Mouse (Mus musculus): ENCODE measurements around the gene Cfap299. TPM values are rescaled to one million over a fixed set of nuclear protein-coding genes. Genes with fewer than 3 reads are reported as not detected.

Cfap299 gene
- polyA plus RNA-seq, 1 experiment from 2014 or later: 0.55 TPM

- Histone ChIP-seq H3K9ac (ENCODE audit: low read length) (no peak overlapping the region), H3K4me3 (ENCODE audit: low read length) (no peak overlapping the region), H3K36me3 (ENCODE audit: control insufficient read depth, insufficient read depth) (no peaks in the 10 kb centered on the region), H3K27me3 (ENCODE audit: control insufficient read depth, insufficient read depth, low read length) (no peaks in the 10 kb centered on the region), H3K4me2 (ENCODE audit: low read depth, low read length) (no peak overlapping the region), H3K27ac (ENCODE audit: low read length) (no peak overlapping the region), H3K9me3 (replicated peaks; ENCODE audit: control insufficient read depth, low read length) (no peaks in the 10 kb centered on the region), H3K4me1 (ENCODE audit: control insufficient read depth, insufficient read depth, low read length) (no peaks in the 10 kb centered on the region)
- no peak for ATAC-seq (replicated peaks; ENCODE audit: extremely low read depth, insufficient read depth, low FRiP score)
- 67% methylated on average over 3 of the region's 3 CpGs for WGBS
Observed at GRCm38 (mm10) chr5:98582051-98582450, 252.9 kb downstream of the Cfap299 start.

DNA sequence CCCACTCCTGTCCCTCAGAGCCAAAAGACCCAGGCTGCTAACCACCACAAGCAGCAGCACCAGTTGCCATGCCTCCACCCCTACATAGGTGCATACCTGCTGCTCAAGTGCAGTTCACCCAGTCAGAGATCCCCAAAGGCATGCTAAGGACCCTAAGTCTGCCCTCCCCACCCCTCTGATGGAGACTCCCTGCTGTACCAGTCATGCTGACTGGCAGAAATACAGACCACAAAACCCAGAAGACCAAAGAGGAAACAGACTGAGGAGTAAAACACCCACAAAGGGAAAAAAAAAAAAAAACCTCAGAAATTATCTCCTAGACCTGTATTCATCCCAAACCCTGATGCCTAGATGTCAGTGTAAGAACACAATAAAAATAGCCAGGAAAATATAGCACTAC, 256.8 kb downstream of the Cfap299 start:
- Histone ChIP-seq H3K4me3 (ENCODE audit: low read length) (no peak overlapping the region), H3K4me1 (ENCODE audit: control insufficient read depth, insufficient read depth, low read length) (no peaks in the 10 kb centered on the region)

GRCm38 (mm10) chr5:98613511-98613910, 284.4 kb downstream of the Cfap299 start:
- Histone ChIP-seq H3K4me2 (ENCODE audit: low read depth, low read length) (no peak overlapping the region), H3K9me3 (replicated peaks; ENCODE audit: control insufficient read depth, low read length) (no peaks in the 10 kb centered on the region), H3K36me3 (ENCODE audit: control insufficient read depth, insufficient read depth) (no peaks in the 10 kb centered on the region), H3K4me3 (ENCODE audit: low read length) (no peak overlapping the region), H3K27ac (ENCODE audit: low read length) (no peak overlapping the region), H3K27me3 (ENCODE audit: control insufficient read depth, insufficient read depth, low read length) (no peaks in the 10 kb centered on the region), H3K9ac (ENCODE audit: low read length) (no peak overlapping the region), H3K4me1 (ENCODE audit: control insufficient read depth, insufficient read depth, low read length) (no peaks in the 10 kb centered on the region)
- ATAC-seq (replicated peaks; ENCODE audit: extremely low read depth, insufficient read depth, low FRiP score): no peak
- WGBS: 83% methylated on average over 5 of the region's 5 CpGs

More for the DNA sequence above, 256.8 kb downstream of the Cfap299 start:
- Histone ChIP-seq H3K9me3 (replicated peaks; ENCODE audit: control insufficient read depth, low read length) (no peaks in the 10 kb centered on the region), H3K9ac (ENCODE audit: low read length) (no peak overlapping the region), H3K27me3 (ENCODE audit: control insufficient read depth, insufficient read depth, low read length) (no peaks in the 10 kb centered on the region), H3K36me3 (ENCODE audit: control insufficient read depth, insufficient read depth) (no peaks in the 10 kb centered on the region), H3K27ac (ENCODE audit: low read length) (no peak overlapping the region), H3K4me2 (ENCODE audit: low read depth, low read length) (no peak overlapping the region)
- ATAC-seq (replicated peaks; ENCODE audit: extremely low read depth, insufficient read depth, low FRiP score): no peak

GRCm38 (mm10) chr5:98616902-98617301, 287.8 kb downstream of the Cfap299 start:
- ATAC-seq (replicated peaks; ENCODE audit: extremely low read depth, insufficient read depth, low FRiP score): no peak
- Histone ChIP-seq H3K4me3 (ENCODE audit: low read length) (no peak overlapping the region), H3K36me3 (ENCODE audit: control insufficient read depth, insufficient read depth) (no peaks in the 10 kb centered on the region), H3K9me3 (replicated peaks; ENCODE audit: control insufficient read depth, low read length) (no peaks in the 10 kb centered on the region), H3K4me1 (ENCODE audit: control insufficient read depth, insufficient read depth, low read length) (no peaks in the 10 kb centered on the region), H3K9ac (ENCODE audit: low read length) (no peak overlapping the region), H3K27me3 (ENCODE audit: control insufficient read depth, insufficient read depth, low read length) (no peaks in the 10 kb centered on the region), H3K4me2 (ENCODE audit: low read depth, low read length) (no peak overlapping the region), H3K27ac (ENCODE audit: low read length) (no peak overlapping the region)
- 69% methylated on average over 3 of the region's 3 CpGs for WGBS

DNA sequence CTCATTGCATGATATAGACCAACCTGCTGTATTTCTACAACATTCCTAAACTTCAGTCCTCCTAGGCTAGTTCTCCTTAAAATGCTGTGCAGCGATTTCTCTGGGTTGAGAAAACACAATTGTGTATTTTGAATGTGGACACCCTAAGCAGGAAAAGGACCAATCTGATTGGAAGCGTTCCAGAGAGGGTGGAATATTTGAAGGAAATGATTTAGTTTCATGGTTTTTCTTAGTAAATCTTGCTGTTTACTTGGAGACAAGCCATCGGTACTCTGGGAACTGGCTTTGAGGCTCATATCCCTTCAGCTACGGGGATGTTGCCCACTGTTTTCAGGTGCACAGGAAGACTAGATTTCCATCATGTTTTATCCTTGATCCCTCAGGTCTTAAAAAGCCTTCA, 288.3 kb downstream of the Cfap299 start:
- H3K27me3 ChIP-seq (ENCODE audit: control insufficient read depth, insufficient read depth, low read length): no peaks in the 10 kb centered on the region
- H3K4me1 ChIP-seq (ENCODE audit: control insufficient read depth, insufficient read depth, low read length): no peaks in the 10 kb centered on the region
- no peak overlapping the region for H3K27ac ChIP-seq (ENCODE audit: low read length)
- H3K9me3 ChIP-seq (replicated peaks; ENCODE audit: control insufficient read depth, low read length): no peaks in the 10 kb centered on the region
- no peak overlapping the region for H3K9ac ChIP-seq (ENCODE audit: low read length)
- H3K4me3 ChIP-seq (ENCODE audit: low read length): no peak overlapping the region
- WGBS: 55% methylated on average over 4 of the region's 4 CpGs
- no peak overlapping the region for H3K4me2 ChIP-seq (ENCODE audit: low read depth, low read length)
- ATAC-seq (replicated peaks; ENCODE audit: extremely low read depth, insufficient read depth, low FRiP score): no peak
- no peaks in the 10 kb centered on the region for H3K36me3 ChIP-seq (ENCODE audit: control insufficient read depth, insufficient read depth)

DNA sequence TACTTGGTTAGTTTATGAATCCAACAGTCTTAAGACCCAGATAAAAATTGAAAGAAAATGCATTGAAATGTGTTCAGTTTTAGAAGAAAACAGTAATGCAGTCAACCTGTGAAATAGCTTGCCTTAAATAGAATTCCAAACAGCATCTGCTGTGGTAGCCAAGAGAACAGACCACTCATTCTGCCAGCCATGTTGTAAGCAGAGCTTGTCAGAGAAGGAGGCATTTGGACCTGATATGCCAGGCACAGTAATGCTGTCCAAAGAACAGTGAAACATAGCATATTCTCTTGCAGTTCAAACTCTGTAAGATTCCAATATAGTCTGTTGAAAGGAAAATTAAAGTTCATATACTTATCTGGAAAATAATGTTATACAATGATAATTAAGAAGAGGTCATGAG, 321.2 kb downstream of the Cfap299 start:
- no peak overlapping the region for H3K27ac ChIP-seq (ENCODE audit: low read length)
- no peaks in the 10 kb centered on the region for H3K27me3 ChIP-seq (ENCODE audit: control insufficient read depth, insufficient read depth, low read length)
- H3K4me3 ChIP-seq (ENCODE audit: low read length): no peak overlapping the region
- H3K4me2 ChIP-seq (ENCODE audit: low read depth, low read length): no peak overlapping the region
- H3K9me3 ChIP-seq (replicated peaks; ENCODE audit: control insufficient read depth, low read length): no peaks in the 10 kb centered on the region
- H3K4me1 ChIP-seq (ENCODE audit: control insufficient read depth, insufficient read depth, low read length): no peaks in the 10 kb centered on the region
- H3K9ac ChIP-seq (ENCODE audit: low read length): no peak overlapping the region
- no peaks in the 10 kb centered on the region for H3K36me3 ChIP-seq (ENCODE audit: control insufficient read depth, insufficient read depth)
- no peak for ATAC-seq (replicated peaks; ENCODE audit: extremely low read depth, insufficient read depth, low FRiP score)

DNA sequence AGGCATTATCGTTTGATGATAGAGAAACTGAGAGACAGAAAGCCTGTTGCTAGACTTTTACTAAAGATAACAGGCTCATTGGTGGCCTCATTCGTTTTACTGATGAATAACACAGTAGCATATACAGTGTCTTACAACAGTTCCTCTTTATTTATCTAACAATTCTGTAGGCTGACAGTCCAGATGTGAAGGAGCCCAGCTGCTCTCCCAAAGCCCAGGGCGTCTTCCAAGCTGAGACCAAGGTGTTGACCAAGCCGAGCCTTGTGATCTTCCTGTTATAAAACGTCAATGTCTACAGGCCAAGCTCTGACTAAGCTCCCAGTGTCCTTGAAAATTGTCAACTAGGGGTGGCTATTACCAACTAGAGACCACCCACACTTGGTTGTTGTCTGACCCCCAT, 321.9 kb downstream of the Cfap299 start:
- no peaks in the 10 kb centered on the region for H3K36me3 ChIP-seq (ENCODE audit: control insufficient read depth, insufficient read depth)
- H3K9ac ChIP-seq (ENCODE audit: low read length): no peak overlapping the region
- H3K4me2 ChIP-seq (ENCODE audit: low read depth, low read length): no peak overlapping the region
- no peaks in the 10 kb centered on the region for H3K27me3 ChIP-seq (ENCODE audit: control insufficient read depth, insufficient read depth, low read length)
- H3K9me3 ChIP-seq (replicated peaks; ENCODE audit: control insufficient read depth, low read length): no peaks in the 10 kb centered on the region
- ATAC-seq (replicated peaks; ENCODE audit: extremely low read depth, insufficient read depth, low FRiP score): no peak
- H3K4me1 ChIP-seq (ENCODE audit: control insufficient read depth, insufficient read depth, low read length): no peaks in the 10 kb centered on the region
- H3K27ac ChIP-seq (ENCODE audit: low read length): no peak overlapping the region
- no peak overlapping the region for H3K4me3 ChIP-seq (ENCODE audit: low read length)
- WGBS: 65% methylated on average over 5 of the region's 5 CpGs

DNA sequence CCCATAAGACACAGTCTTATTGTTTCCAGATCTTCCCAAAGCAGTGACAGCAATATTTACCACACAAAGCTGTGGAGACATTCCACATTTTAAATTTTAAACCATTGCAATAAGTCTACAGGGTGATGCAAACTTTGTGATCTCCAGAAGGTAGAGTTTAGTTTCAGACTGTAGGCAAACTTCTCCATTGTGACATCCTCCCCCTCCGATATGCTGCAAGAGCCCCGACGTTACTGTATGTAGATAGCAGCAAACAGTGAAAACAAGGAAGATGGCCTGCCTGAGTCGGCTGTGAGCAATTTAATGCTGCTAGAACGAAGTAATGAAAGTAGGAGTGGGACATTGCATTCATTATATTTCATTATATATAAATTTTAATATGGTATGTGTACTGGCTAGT, 359.1 kb downstream of the Cfap299 start:
- Histone ChIP-seq H3K36me3 (ENCODE audit: control insufficient read depth, insufficient read depth) (no peaks in the 10 kb centered on the region), H3K9ac (ENCODE audit: low read length) (no peak overlapping the region), H3K9me3 (replicated peaks; ENCODE audit: control insufficient read depth, low read length) (peaks cover 3% of the 10 kb centered on the region; the same call in 1 of the 2 replicates), H3K4me1 (ENCODE audit: control insufficient read depth, insufficient read depth, low read length) (no peaks in the 10 kb centered on the region), H3K4me3 (ENCODE audit: low read length) (no peak overlapping the region), H3K27me3 (ENCODE audit: control insufficient read depth, insufficient read depth, low read length) (no peaks in the 10 kb centered on the region), H3K27ac (ENCODE audit: low read length) (no peak overlapping the region), H3K4me2 (ENCODE audit: low read depth, low read length) (no peak overlapping the region)
- no peak for ATAC-seq (replicated peaks; ENCODE audit: extremely low read depth, insufficient read depth, low FRiP score)
- WGBS: 80% methylated on average over 5 of the region's 5 CpGs

DNA sequence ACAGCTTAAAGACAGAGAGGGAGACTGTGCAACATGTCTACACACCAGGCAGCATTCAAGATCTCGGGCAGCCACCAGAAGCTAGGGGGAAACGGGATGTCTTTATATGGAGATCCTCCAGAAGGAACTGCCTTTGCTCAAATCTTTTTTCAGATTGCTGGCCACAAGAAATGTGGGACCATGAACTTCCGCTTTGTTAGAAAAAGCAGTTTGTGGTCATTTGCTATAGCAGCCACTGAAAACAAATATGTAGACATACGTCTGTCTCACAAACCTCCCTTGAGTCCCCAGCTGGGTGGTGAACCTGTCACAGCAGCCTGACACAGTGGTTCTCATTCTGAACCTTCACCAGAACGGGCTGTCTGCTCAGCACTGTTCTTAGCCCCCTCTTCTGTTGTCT, 363.0 kb downstream of the Cfap299 start:
- no peak overlapping the region for H3K4me2 ChIP-seq (ENCODE audit: low read depth, low read length)
- no peaks in the 10 kb centered on the region for H3K27me3 ChIP-seq (ENCODE audit: control insufficient read depth, insufficient read depth, low read length)
- no peaks in the 10 kb centered on the region for H3K36me3 ChIP-seq (ENCODE audit: control insufficient read depth, insufficient read depth)
- H3K27ac ChIP-seq (ENCODE audit: low read length): no peak overlapping the region
- 43% methylated on average over 5 of the region's 5 CpGs for WGBS
- peaks cover 3% of the 10 kb centered on the region; the same call in 1 of the 2 replicates for H3K9me3 ChIP-seq (replicated peaks; ENCODE audit: control insufficient read depth, low read length)
- no peak overlapping the region for H3K9ac ChIP-seq (ENCODE audit: low read length)
- no peaks in the 10 kb centered on the region for H3K4me1 ChIP-seq (ENCODE audit: control insufficient read depth, insufficient read depth, low read length)
- no peak overlapping the region for H3K4me3 ChIP-seq (ENCODE audit: low read length)
- ATAC-seq (replicated peaks; ENCODE audit: extremely low read depth, insufficient read depth, low FRiP score): no peak

DNA sequence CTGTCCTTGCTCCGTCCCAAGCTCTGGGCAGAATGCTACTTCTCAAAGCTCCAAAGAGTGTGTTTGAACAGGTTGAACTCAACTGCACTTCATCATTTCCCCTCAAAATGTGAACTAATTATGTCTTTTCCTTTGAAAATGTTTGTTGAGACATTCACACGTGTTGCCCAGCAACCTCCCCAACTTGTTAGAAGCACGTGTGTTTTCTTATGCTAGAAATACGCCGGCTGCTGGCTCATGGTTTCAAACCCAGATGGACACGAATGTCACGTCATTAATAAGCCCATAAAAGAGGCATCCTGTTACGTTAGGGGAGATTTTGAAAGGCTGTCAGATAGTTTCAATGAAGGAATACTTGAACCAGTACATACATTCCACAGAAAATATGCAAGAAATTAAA, 367.2 kb downstream of the Cfap299 start:
- no peak overlapping the region for H3K4me3 ChIP-seq (ENCODE audit: low read length)
- no peak overlapping the region for H3K4me2 ChIP-seq (ENCODE audit: low read depth, low read length)
- no peak for ATAC-seq (replicated peaks; ENCODE audit: extremely low read depth, insufficient read depth, low FRiP score)
- no peaks in the 10 kb centered on the region for H3K36me3 ChIP-seq (ENCODE audit: control insufficient read depth, insufficient read depth)
- H3K4me1 ChIP-seq (ENCODE audit: control insufficient read depth, insufficient read depth, low read length): no peaks in the 10 kb centered on the region
- no peaks in the 10 kb centered on the region for H3K27me3 ChIP-seq (ENCODE audit: control insufficient read depth, insufficient read depth, low read length)
- H3K9me3 ChIP-seq (replicated peaks; ENCODE audit: control insufficient read depth, low read length): no peaks in the 10 kb centered on the region
- no peak overlapping the region for H3K9ac ChIP-seq (ENCODE audit: low read length)
- no peak overlapping the region for H3K27ac ChIP-seq (ENCODE audit: low read length)
- WGBS: 62% methylated on average over 8 of the region's 8 CpGs

Data from heart, embryonic 16.5 days (tissue).